Mouse (Mus musculus) erythroblast, embryonic 14.5 days (primary cell): ENCODE results near the gene Creb3l4.
"Not testable (repeated sequence)": the region's sequence is repeated elsewhere in the genome, so short reads cannot be mapped to it uniquely, and the experiment has no call there.

Experiments used
- GATA1 ChIP-seq: IDR thresholded peaks from 2 replicates; pipeline ENCODE4 v1.6.1; 2012; ENCODE audit warnings: low read length, inconsistent platforms, mixed read lengths
- TAL1 ChIP-seq: IDR thresholded peaks from 3 replicates; pipeline ENCODE4 v1.6.1; 2012; ENCODE audit warnings: low read length, inconsistent platforms, mixed read lengths

- TF ChIP-seq GATA1, TAL1: not testable (repeated sequence)
Observed at GRCm38 (mm10) chr3:90289403-90289802, 46.1 kb upstream of the Creb3l4 start.
